Mouse (Mus musculus): ENCODE data around the gene Scn1a. TPM values are rescaled to one million over a fixed set of nuclear protein-coding genes. Genes with fewer than 3 reads are reported as not detected.
A peak's percentile ranks its signal among the peaks of the same experiment; 100 is the strongest.

Gene Scn1a
- total RNA-seq (2021) (under 1 TPM in 1 of 2 experiments, not detected in 1; 0.05 TPM), polyA plus RNA-seq (2012; rRNA removed) (0.04 and 0.12 TPM in 2 replicates)
- long read RNA-seq: 0 reads

DNA sequence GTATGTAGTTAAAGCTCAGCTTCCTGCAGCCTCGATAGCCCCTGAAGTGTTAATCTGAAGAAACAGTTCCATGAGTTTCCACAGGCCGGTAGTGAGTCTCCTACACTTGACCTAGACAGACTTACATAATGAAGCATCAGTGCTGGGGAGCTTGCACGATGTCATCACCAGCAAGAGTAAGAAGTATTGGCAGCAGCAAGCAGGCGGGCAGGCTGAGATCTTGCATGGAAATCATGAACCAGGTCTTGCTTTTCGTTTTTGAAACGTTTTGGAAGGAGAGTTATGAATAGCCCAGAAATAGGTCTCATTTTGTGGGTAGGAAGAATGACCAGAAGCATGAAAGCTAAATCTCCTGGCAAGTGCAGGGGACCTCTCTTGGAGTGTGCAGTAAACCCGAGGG is at the start of gene Scn1a:
Gene Scn1a (minus strand): TSS at position 130 of the 400 bp plus-strand sequence.
- H3K27ac ChIP-seq: no peak within 1 kb of the TSS
- no peak for DNase-seq
- no peak within 1 kb of the TSS for H3K4me3 ChIP-seq
- H3K4me1 ChIP-seq (ENCODE audit: control insufficient read depth, insufficient read depth, low read length): no peaks in the 10 kb centered on the region
- H3K27me3 ChIP-seq (ENCODE audit: control insufficient read depth, insufficient read depth, low read length): 0 out of 2 replicates have a peak, but pooled peaks cover 1% of the 10 kb centered on the region
- no peak within 1 kb of the TSS for H3K9ac ChIP-seq (ENCODE audit: low read depth, low read length)
- TF ChIP-seq EP300 (IDR thresholded peaks at IDR 0.05; ENCODE audit: insufficient read depth, low read depth, low read length) (no peak), CTCF (IDR thresholded peaks at IDR 0.05) (no peak), POLR2A (IDR thresholded peaks at IDR 0.05; ENCODE audit: insufficient read depth, low read depth, low read length) (no peak)
- no peaks in the 10 kb centered on the region for H3K36me3 ChIP-seq (ENCODE audit: control insufficient read depth, insufficient read depth, low read length)
- WGBS: 11% methylated on average over 7 of the region's 7 CpGs
- no peaks in the 10 kb centered on the region for H3K79me2 ChIP-seq (replicated peaks; ENCODE audit: control insufficient read depth, insufficient read depth, low read length)
- intact Hi-C loops (cut with DNase I): no loop called here

DNA sequence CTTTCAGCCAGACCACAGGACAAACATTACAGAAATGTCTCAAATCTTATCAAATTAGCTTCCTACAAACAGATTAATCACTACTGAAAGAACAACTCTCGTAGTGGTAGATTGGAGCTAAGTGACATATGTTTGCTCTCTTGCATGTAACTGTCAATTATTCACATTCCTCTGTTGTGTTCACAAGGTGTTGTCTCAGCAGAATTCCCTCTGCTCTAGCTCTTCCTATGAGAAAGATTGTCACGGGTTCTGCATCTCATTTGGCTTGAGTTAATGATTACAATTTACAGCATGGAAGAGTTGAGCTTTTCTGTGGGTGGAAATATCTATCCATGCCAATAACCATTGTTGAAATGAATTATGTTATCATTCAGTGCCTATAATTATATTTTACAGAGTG is 37.8 kb upstream of the Scn1a start:
- Histone ChIP-seq H3K79me2 (replicated peaks; ENCODE audit: control insufficient read depth, insufficient read depth, low read length) (no peaks in the 10 kb centered on the region), H3K9ac (ENCODE audit: low read depth, low read length) (no peak overlapping the region), H3K4me3 (no peak overlapping the region), H3K4me1 (ENCODE audit: control insufficient read depth, insufficient read depth, low read length) (no peaks in the 10 kb centered on the region), H3K36me3 (ENCODE audit: control insufficient read depth, insufficient read depth, low read length) (no peaks in the 10 kb centered on the region), H3K27ac (no peak overlapping the region), H3K27me3 (ENCODE audit: control insufficient read depth, insufficient read depth, low read length) (no peaks in the 10 kb centered on the region)
- DNase-seq: no peak
- WGBS: 32% methylated on average over 2 of the region's 2 CpGs
- TF ChIP-seq EP300 (IDR thresholded peaks at IDR 0.05; ENCODE audit: insufficient read depth, low read depth, low read length) (no peak), CTCF (IDR thresholded peaks at IDR 0.05) (no peak), POLR2A (IDR thresholded peaks at IDR 0.05; ENCODE audit: insufficient read depth, low read depth, low read length) (no peak)
- intact Hi-C loops (cut with DNase I): no loop called here

GRCm38 (mm10) chr2:66473181-66473822 is 32.7 kb upstream of the Scn1a start:
- Histone ChIP-seq H3K4me1 (ENCODE audit: control insufficient read depth, insufficient read depth, low read length) (no peaks in the 10 kb centered on the region), H3K4me3 (no peak overlapping the region), H3K27me3 (ENCODE audit: control insufficient read depth, insufficient read depth, low read length) (no peaks in the 10 kb centered on the region), H3K79me2 (replicated peaks; ENCODE audit: control insufficient read depth, insufficient read depth, low read length) (no peaks in the 10 kb centered on the region), H3K36me3 (ENCODE audit: control insufficient read depth, insufficient read depth, low read length) (no peaks in the 10 kb centered on the region), H3K9ac (ENCODE audit: low read depth, low read length) (no peak overlapping the region), H3K27ac (no peak overlapping the region)
- TF ChIP-seq POLR2A (IDR thresholded peaks at IDR 0.05; ENCODE audit: insufficient read depth, low read depth, low read length): no peak
- TF ChIP-seq CTCF (IDR thresholded peaks at IDR 0.05): peak; percentile 69
- TF ChIP-seq EP300 (IDR thresholded peaks at IDR 0.05; ENCODE audit: insufficient read depth, low read depth, low read length): no peak
- intact Hi-C loops (cut with DNase I): loop anchor here (2.0 to 5.0 kb wide), 2 partner anchors 169 to 327 kb away; no protein-coding TSS in a partner anchor
- WGBS: 39% methylated on average over 3 of the region's 3 CpGs
- DNase-seq: no peak

GRCm38 (mm10) chr2:66465484-66465883 is 24.8 kb upstream of the Scn1a start:
- Histone ChIP-seq H3K79me2 (replicated peaks; ENCODE audit: control insufficient read depth, insufficient read depth, low read length) (no peaks in the 10 kb centered on the region), H3K27ac (no peak overlapping the region), H3K9ac (ENCODE audit: low read depth, low read length) (no peak overlapping the region), H3K36me3 (ENCODE audit: control insufficient read depth, insufficient read depth, low read length) (no peaks in the 10 kb centered on the region), H3K4me3 (no peak overlapping the region), H3K27me3 (ENCODE audit: control insufficient read depth, insufficient read depth, low read length) (no peaks in the 10 kb centered on the region), H3K4me1 (ENCODE audit: control insufficient read depth, insufficient read depth, low read length) (no peaks in the 10 kb centered on the region)
- TF ChIP-seq CTCF (IDR thresholded peaks at IDR 0.05): no peak
- no peak for TF ChIP-seq EP300 (IDR thresholded peaks at IDR 0.05; ENCODE audit: insufficient read depth, low read depth, low read length)
- TF ChIP-seq POLR2A (IDR thresholded peaks at IDR 0.05; ENCODE audit: insufficient read depth, low read depth, low read length): no peak
- 58% methylated on average over 3 of the region's 3 CpGs for WGBS
- DNase-seq: no peak
- intact Hi-C loops (cut with DNase I): no loop called here

DNA sequence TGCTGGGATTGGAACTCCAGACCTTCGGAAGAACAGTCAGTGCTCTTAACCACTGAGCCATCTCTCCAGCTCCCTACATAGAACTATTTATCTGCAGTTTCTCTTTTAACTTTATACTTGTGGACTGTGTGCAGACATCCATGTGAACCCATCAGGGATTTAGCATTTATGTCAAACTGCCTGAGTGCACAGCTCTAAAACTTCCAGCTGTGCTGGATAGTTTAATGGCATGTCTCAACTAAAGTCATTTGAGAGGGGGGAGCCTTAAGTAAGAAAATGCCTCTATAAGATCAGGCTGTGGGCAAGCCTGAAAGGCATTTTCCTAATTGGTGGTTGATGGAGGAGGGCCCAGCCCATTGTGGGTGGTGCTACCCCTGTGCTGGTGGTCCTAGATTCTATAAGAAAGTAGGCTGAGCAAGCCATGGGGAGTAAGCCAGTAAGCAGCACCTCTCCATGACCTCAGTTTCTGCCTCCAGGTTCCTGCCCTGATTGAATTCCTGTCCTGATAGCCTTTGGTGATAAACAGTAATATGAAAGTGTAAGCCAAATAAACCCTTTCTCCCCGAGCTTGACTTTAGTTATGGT is 24.3 kb upstream of the Scn1a start:
- TF ChIP-seq POLR2A (IDR thresholded peaks at IDR 0.05; ENCODE audit: insufficient read depth, low read depth, low read length) (no peak), EP300 (IDR thresholded peaks at IDR 0.05; ENCODE audit: insufficient read depth, low read depth, low read length) (no peak), CTCF (IDR thresholded peaks at IDR 0.05) (no peak)
- Histone ChIP-seq H3K79me2 (replicated peaks; ENCODE audit: control insufficient read depth, insufficient read depth, low read length) (no peaks in the 10 kb centered on the region), H3K4me3 (no peak overlapping the region), H3K36me3 (ENCODE audit: control insufficient read depth, insufficient read depth, low read length) (no peaks in the 10 kb centered on the region), H3K27ac (no peak overlapping the region), H3K9ac (ENCODE audit: low read depth, low read length) (no peak overlapping the region), H3K4me1 (ENCODE audit: control insufficient read depth, insufficient read depth, low read length) (no peaks in the 10 kb centered on the region), H3K27me3 (ENCODE audit: control insufficient read depth, insufficient read depth, low read length) (no peaks in the 10 kb centered on the region)
- DNase-seq: no peak
- 68% methylated on average over 2 of the region's 2 CpGs for WGBS
- intact Hi-C loops (cut with DNase I): no loop called here

DNA sequence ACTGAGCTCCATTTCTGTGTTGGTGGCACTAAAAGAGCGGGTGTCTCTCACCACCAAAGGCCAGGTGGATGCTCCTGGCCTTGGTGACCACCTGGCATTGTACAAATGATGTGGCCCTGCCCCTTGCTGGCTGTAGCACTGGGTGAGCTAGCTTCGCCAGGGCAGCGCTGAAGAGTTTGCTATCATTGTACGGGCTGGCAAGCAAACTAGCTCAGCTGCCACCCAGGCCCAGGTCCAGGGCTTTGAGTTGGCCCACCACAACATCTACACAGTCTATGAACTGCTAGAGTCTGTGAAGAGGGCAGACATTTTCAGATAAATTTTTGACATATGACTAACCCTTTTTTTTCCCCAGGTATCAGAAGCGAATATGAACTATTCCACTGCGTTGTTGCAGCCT is 23.3 kb upstream of the Scn1a start:
- H3K9ac ChIP-seq (ENCODE audit: low read depth, low read length): no peak overlapping the region
- WGBS: 74% methylated on average over 6 of the region's 6 CpGs
- DNase-seq: no peak
- no peak overlapping the region for H3K27ac ChIP-seq
- no peaks in the 10 kb centered on the region for H3K79me2 ChIP-seq (replicated peaks; ENCODE audit: control insufficient read depth, insufficient read depth, low read length)
- intact Hi-C loops (cut with DNase I): no loop called here
- H3K4me1 ChIP-seq (ENCODE audit: control insufficient read depth, insufficient read depth, low read length): no peaks in the 10 kb centered on the region
- no peak overlapping the region for H3K4me3 ChIP-seq
- no peaks in the 10 kb centered on the region for H3K36me3 ChIP-seq (ENCODE audit: control insufficient read depth, insufficient read depth, low read length)
- TF ChIP-seq CTCF (IDR thresholded peaks at IDR 0.05) (no peak), EP300 (IDR thresholded peaks at IDR 0.05; ENCODE audit: insufficient read depth, low read depth, low read length) (no peak), POLR2A (IDR thresholded peaks at IDR 0.05; ENCODE audit: insufficient read depth, low read depth, low read length) (no peak)
- no peaks in the 10 kb centered on the region for H3K27me3 ChIP-seq (ENCODE audit: control insufficient read depth, insufficient read depth, low read length)
